Mouse (Mus musculus) cortical plate, adult 2 months (tissue): Measurements from ENCODE around the gene Tmem88.

Source experiments
- CTCF ChIP-seq: fragments of 200-500 bp; IDR thresholded peaks from 2 replicates; pipeline ENCODE4 v1.5.1; 2011; ENCODE audit warnings: mild to moderate bottlenecking, control low read depth, low read length; ENCODE audit not compliant: insufficient read depth; ENCODE audit errors: extremely low read depth
- POLR2A ChIP-seq: fragments of 200-500 bp; IDR thresholded peaks from 2 replicates; pipeline ENCODE4 v1.6.1; 2011; ENCODE audit warnings: mild to moderate bottlenecking, low read length, control low read depth; ENCODE audit not compliant: insufficient read depth; ENCODE audit errors: extremely low read depth

DNA sequence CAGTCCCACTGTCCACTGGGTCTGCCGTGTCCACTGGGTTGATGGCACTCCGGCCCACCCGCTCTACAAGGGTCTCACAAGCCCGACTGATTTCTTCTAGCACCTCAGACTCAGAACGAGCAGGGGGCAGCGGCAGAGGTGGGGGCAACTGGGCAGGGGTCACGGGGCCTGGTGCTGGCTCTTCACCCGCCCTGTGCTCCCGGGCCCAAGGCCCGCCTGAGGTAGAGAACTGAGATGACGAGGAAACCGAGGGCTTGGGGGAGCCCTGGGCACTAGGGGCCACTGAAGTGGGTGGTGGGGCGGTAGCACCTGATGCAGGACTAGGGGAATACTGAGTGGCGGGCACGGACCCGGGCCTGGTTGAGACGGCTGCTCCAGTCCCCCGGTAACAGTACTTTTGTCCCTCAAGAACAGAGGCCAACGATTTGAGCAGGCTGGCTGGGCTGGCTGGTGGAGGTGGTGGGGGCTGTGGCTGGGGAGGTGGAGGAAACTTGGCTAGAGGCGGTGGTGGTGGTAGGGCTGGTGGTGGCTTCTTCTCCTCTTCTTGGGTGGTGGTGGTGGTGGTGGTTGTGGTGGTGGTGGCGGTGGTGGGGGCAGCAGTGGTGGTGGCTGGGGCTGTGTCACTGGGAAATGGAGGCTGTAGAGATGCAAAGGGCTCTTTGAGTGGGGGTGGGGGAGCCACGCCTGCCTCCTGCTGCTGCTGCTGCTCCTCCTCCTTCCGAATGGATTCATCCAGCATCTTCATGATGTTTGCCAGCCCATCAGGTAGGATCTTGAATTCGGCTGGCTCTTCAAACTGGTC is 6.8 kb upstream of the Tmem88 start:
- TF ChIP-seq CTCF = no peak
- no peak for TF ChIP-seq POLR2A
